Mouse (Mus musculus): ENCODE data around the gene Tbcel. TPM values are rescaled to one million over a fixed set of nuclear protein-coding genes. Genes with fewer than 3 reads are reported as not detected.

Tbcel gene
- 10 to 100 TPM; 19.5 to 25.0 TPM for total RNA-seq (2021)
- long read RNA-seq, experiment 1, full-length matches to known transcripts: 4 of 9 reads
- long read RNA-seq, experiment 1, partial matches to known transcripts: 0 of 9 reads
- long read RNA-seq, experiment 1, other reads (novel, unspliced or antisense): 5 of 9 reads
- long read RNA-seq, experiment 2, full-length matches to known transcripts: 4 of 10 reads
- long read RNA-seq, experiment 2, partial matches to known transcripts: 0 of 10 reads
- long read RNA-seq, experiment 2, other reads (novel, unspliced or antisense): 6 of 10 reads

GRCm38 (mm10) chr9:42507709-42508108, at the start of gene Tbcel:
Gene Tbcel (minus strand): TSS chr9:42507809.
- intact Hi-C loops (cut with DNase I; ENCODE audit: low total_unique reads): no loop called here
- DNase-seq: no peak

GRCm38 (mm10) chr9:42555186-42555585, 47.6 kb upstream of the Tbcel start:
- DNase-seq: no peak
- intact Hi-C loops (cut with DNase I; ENCODE audit: low total_unique reads): no loop called here

- DNase-seq: peak; percentile 72
- intact Hi-C loops (cut with DNase I; ENCODE audit: low total_unique reads): no loop called here
Observed at GRCm38 (mm10) chr9:42550116-42550515, 42.5 kb upstream of the Tbcel start.

- no peak for DNase-seq
- intact Hi-C loops (cut with DNase I; ENCODE audit: low total_unique reads): no loop called here
Observed at GRCm38 (mm10) chr9:42548981-42549380, 41.4 kb upstream of the Tbcel start.

- intact Hi-C loops (cut with DNase I; ENCODE audit: low total_unique reads): no loop called here
- no peak for DNase-seq
Observed at GRCm38 (mm10) chr9:42544521-42544920, 36.9 kb upstream of the Tbcel start.

- intact Hi-C loops (cut with DNase I; ENCODE audit: low total_unique reads): no loop called here
- DNase-seq: no peak
Observed at GRCm38 (mm10) chr9:42533491-42533890, 25.9 kb upstream of the Tbcel start.

GRCm38 (mm10) chr9:42533041-42533440, 25.4 kb upstream of the Tbcel start:
- intact Hi-C loops (cut with DNase I; ENCODE audit: low total_unique reads): no loop called here
- no peak for DNase-seq

GRCm38 (mm10) chr9:42531951-42532350, 24.3 kb upstream of the Tbcel start:
- intact Hi-C loops (cut with DNase I; ENCODE audit: low total_unique reads): no loop called here
- no peak for DNase-seq

- intact Hi-C loops (cut with DNase I; ENCODE audit: low total_unique reads): no loop called here
- no peak for DNase-seq
Observed at GRCm38 (mm10) chr9:42530221-42531152, 22.9 kb upstream of the Tbcel start.

- intact Hi-C loops (cut with DNase I; ENCODE audit: low total_unique reads): no loop called here
- peak; percentile 37 for DNase-seq
Observed at GRCm38 (mm10) chr9:42520587-42521084, 13.0 kb upstream of the Tbcel start.

- no peak for DNase-seq
- intact Hi-C loops (cut with DNase I; ENCODE audit: low total_unique reads): no loop called here
Observed at GRCm38 (mm10) chr9:42518163-42518562, 10.6 kb upstream of the Tbcel start.

- DNase-seq: no peak
- intact Hi-C loops (cut with DNase I; ENCODE audit: low total_unique reads): no loop called here
Observed at GRCm38 (mm10) chr9:42513159-42513558, 5.5 kb upstream of the Tbcel start.

GRCm38 (mm10) chr9:42512312-42512711, 4.7 kb upstream of the Tbcel start:
- intact Hi-C loops (cut with DNase I; ENCODE audit: low total_unique reads): no loop called here
- no peak for DNase-seq

GRCm38 (mm10) chr9:42508235-42508634, 626 bp upstream of the Tbcel start:
- no peak for DNase-seq
- intact Hi-C loops (cut with DNase I; ENCODE audit: low total_unique reads): no loop called here

GRCm38 (mm10) chr9:42507022-42507421, 587 bp downstream of the Tbcel start:
- intact Hi-C loops (cut with DNase I; ENCODE audit: low total_unique reads): no loop called here
- DNase-seq: no peak

GRCm38 (mm10) chr9:42504971-42505510, 2.6 kb downstream of the Tbcel start:
- intact Hi-C loops (cut with DNase I; ENCODE audit: low total_unique reads): no loop called here

GRCm38 (mm10) chr9:42504559-42504958, 3.0 kb downstream of the Tbcel start:
- no peak for DNase-seq
- intact Hi-C loops (cut with DNase I; ENCODE audit: low total_unique reads): no loop called here

More at GRCm38 (mm10) chr9:42504971-42505510, 2.6 kb downstream of the Tbcel start:
- DNase-seq: no peak

- DNase-seq: no peak
- intact Hi-C loops (cut with DNase I; ENCODE audit: low total_unique reads): no loop called here
Observed at GRCm38 (mm10) chr9:42503709-42504108, 3.9 kb downstream of the Tbcel start.

- DNase-seq: no peak
Observed at GRCm38 (mm10) chr9:42496296-42496695, 11.3 kb downstream of the Tbcel start.

GRCm38 (mm10) chr9:42491780-42492179, 15.8 kb downstream of the Tbcel start:
- intact Hi-C loops (cut with DNase I; ENCODE audit: low total_unique reads): no loop called here
- no peak for DNase-seq

More at GRCm38 (mm10) chr9:42496296-42496695, 11.3 kb downstream of the Tbcel start:
- intact Hi-C loops (cut with DNase I; ENCODE audit: low total_unique reads): no loop called here

All from gastrocnemius, postnatal 14 days (tissue).